Comparison of ENCODE assay signal across 29 mouse cellular contexts in genomic region chr3:138375148-138375547, GRCm38 (mm10). TPM values are rescaled to one million over a fixed set of nuclear protein-coding genes. Genes with fewer than 3 reads are reported as not detected.
DNase-seq lines count a peak whose midpoint lies in the region; TF ChIP-seq lines count a peak whose summit lies in the region.
"Had no signal": no experiment of that assay in that cellular context is flagged by ENCODE, and none has a peak within 500 bp of the region (broad histone marks: within the 10 kb centered on the region; RNA-seq: fewer than 3 reads in every experiment).

No protein-coding gene starts in this region.

- TF ChIP-seq CTCF in liver, adult 2 months (IDR thresholded peaks at IDR 0.05; ENCODE audit: low read depth, low read length): no peak

- H3K27me3 ChIP-seq in liver, adult 2 months (ENCODE audit: control insufficient read depth, insufficient read depth, low read length): no peaks in the 10 kb centered on the region
- H3K27me3 ChIP-seq: embryonic facial prominence, embryonic 13.5 days; embryonic facial prominence, embryonic 15.5 days; forebrain, embryonic 12.5 days; Patski had no signal

- H3K4me3 ChIP-seq in liver, adult 2 months (ENCODE audit: insufficient read depth, low read depth, low read length): peak overlapping the region; percentile 3; the same call in 1 of the 2 replicates
- H3K4me3 ChIP-seq in brown adipose tissue, adult 24 weeks (ENCODE audit: insufficient read depth, low read depth, low read length): no peak overlapping the region
- H3K4me3 ChIP-seq: embryonic facial prominence, embryonic 13.5 days; embryonic facial prominence, embryonic 15.5 days; erythroblast, embryonic 14.5 days; forebrain, embryonic 10.5 days; forebrain, embryonic 12.5 days had no signal

- no peak overlapping the region for H3K9ac ChIP-seq in liver, adult 2 months (ENCODE audit: low read depth, low read length)
- H3K9ac ChIP-seq: embryonic facial prominence, embryonic 13.5 days; embryonic facial prominence, embryonic 15.5 days; forebrain, embryonic 12.5 days had no signal

- peaks cover 15% of the 10 kb centered on the region for H3K4me1 ChIP-seq in liver, adult 2 months (ENCODE audit: control insufficient read depth, insufficient read depth, low read length)
- H3K4me1 ChIP-seq in brown adipose tissue, adult 24 weeks (ENCODE audit: control insufficient read depth, insufficient read depth, insufficient read length, low read length): 0 out of 2 replicates have a peak, but pooled peaks cover 3% of the 10 kb centered on the region
- H3K4me1 ChIP-seq: embryonic facial prominence, embryonic 13.5 days; embryonic facial prominence, embryonic 15.5 days; forebrain, embryonic 10.5 days; forebrain, embryonic 12.5 days had no signal

- no peaks in the 10 kb centered on the region for H3K36me3 ChIP-seq in liver, adult 2 months (ENCODE audit: control insufficient read depth, insufficient read depth, low read length)
- H3K36me3 ChIP-seq: embryonic facial prominence, embryonic 13.5 days; embryonic facial prominence, embryonic 15.5 days; forebrain, embryonic 10.5 days; forebrain, embryonic 12.5 days had no signal

- peak overlapping the region; percentile 25; the same call in 1 of the 2 replicates for H3K27ac ChIP-seq in liver, adult 2 months (replicated peaks; ENCODE audit: insufficient read depth, low read depth, low read length)
- H3K27ac ChIP-seq in brown adipose tissue, adult 24 weeks (replicated peaks; ENCODE audit: low read depth, low read length): peak overlapping the region; percentile 81
- H3K27ac ChIP-seq: embryonic facial prominence, embryonic 13.5 days; embryonic facial prominence, embryonic 15.5 days; forebrain, embryonic 10.5 days; forebrain, embryonic 12.5 days had no signal

- 26% methylated on average over 2 of the region's 2 CpGs for WGBS in liver, adult 2 months

- peak; percentile 40 for DNase-seq in adrenal gland, postnatal 10 days
- DNase-seq in adrenal gland, adult 18-20 months (ENCODE audit: low spot score in 2 of 2): no peak
- DNase-seq in liver, adult 2 months (ENCODE audit: extremely low read depth, low read depth, low spot score): peak; percentile 95
- DNase-seq in liver: no peak
- DNase-seq in MN1 (ENCODE audit: low spot score): peak; percentile 2
- no peak for DNase-seq in urinary bladder, postnatal 25 days (ENCODE audit: low spot score)
- DNase-seq: cerebellum, adult 11 months; cerebellum, adult 18-20 months; cerebellum, adult 8-10 months; cerebellum, adult 9-11 months; cerebellum, postnatal 14 days; cerebellum, postnatal 36 days; embryo, embryonic 11 days had no signal

- TF ChIP-seq POLR2A in liver, adult 2 months (IDR thresholded peaks at IDR 0.05; ENCODE audit: extremely low read depth, insufficient read depth, low read length): no peak

- H3K79me2 ChIP-seq in liver, adult 2 months (ENCODE audit: control insufficient read depth, insufficient read depth, low read length): peaks cover 5% of the 10 kb centered on the region; the same call in 1 of the 2 replicates

RNA-seq across cellular contexts. Expression of gene Adh6b, which starts 33.6 kb away (rescaled TPM):
- 1 to 10 TPM; 1.1 to 1.2 TPM for total RNA-seq in adrenal gland, postnatal 10 days (2021)
- total RNA-seq in adrenal gland, adult 18-20 months (2021): under 1 TPM in 1 of 2 experiments, not detected in 1; 0.58 TPM
- 0.07 TPM in 1 of 2 replicates, not detected in the other for total RNA-seq in liver, adult 2 months (2014; rRNA removed)
- 0.06 TPM in 2 replicates for polyA plus RNA-seq in liver, adult 2 months (2012; rRNA removed)
- polyA plus RNA-seq in brown adipose tissue, adult 24 weeks (2012; ENCODE audit: insufficient read depth, insufficient read length, missing spikeins): 1.1 and 2.4 TPM in 2 replicates
- total RNA-seq: common myeloid progenitor, adult 5-6 weeks; ES-E14; MEL had no signal
- polyA plus RNA-seq: activated CD4-positive, CD25-positive, alpha-beta regulatory T cell, adult 4 months; C2C12; erythroblast, embryonic 14.5 days; forebrain, embryonic 16.5 days; frontal cortex, adult 2 months had no signal

RNA-seq across cellular contexts. Expression of gene Adh4, which starts 40.1 kb away (rescaled TPM):
- total RNA-seq in adrenal gland, postnatal 10 days (2021): 1 to 10 TPM; 3.6 to 4.4 TPM
- total RNA-seq in adrenal gland, adult 18-20 months (2021): 1 to 10 TPM in 1 of 2 experiments, under 1 TPM in 1; 0.80 to 2.3 TPM
- total RNA-seq in liver, adult 2 months (2014; rRNA removed): 198 and 305 TPM in 2 replicates
- polyA plus RNA-seq in liver, adult 2 months (2012; rRNA removed): 74.6 and 79.5 TPM in 2 replicates
- 2.5 TPM in 2 replicates for polyA plus RNA-seq in brown adipose tissue, adult 24 weeks (2012; ENCODE audit: insufficient read depth, insufficient read length, missing spikeins)
- total RNA-seq: common myeloid progenitor, adult 5-6 weeks; MEL had no signal
- polyA plus RNA-seq: C2C12; embryonic facial prominence, embryonic 11.5 days; embryonic facial prominence, embryonic 13.5 days; embryonic facial prominence, embryonic 15.5 days; erythroblast, embryonic 14.5 days; forebrain, embryonic 10.5 days; forebrain, embryonic 12.5 days; forebrain, embryonic 14.5 days; forebrain, embryonic 16.5 days; frontal cortex, adult 2 months; Patski had no signal

Comparison
In these comparisons a context has a peak if more than half of its experiments do, and no peak if none do; other contexts are left out.
1. DNase-seq: peak in adrenal gland, postnatal 10 days (single experiment), liver, adult 2 months (single experiment) and MN1 (single experiment); none in adrenal gland, adult 18-20 months (0 of 2), liver (single experiment) and urinary bladder, postnatal 25 days (single experiment).
2. RNA of gene Adh4, which starts 40.1 kb away (total RNA-seq): 198 to 305 TPM in liver, adult 2 months; 3.6 to 4.4 TPM in adrenal gland, postnatal 10 days and 0.80 to 2.3 TPM in adrenal gland, adult 18-20 months; every median in the first group is over 10 times any median in the second.